Mouse (Mus musculus) layer of hippocampus, adult 11-12 months (tissue): ENCODE measurements around the gene Fam209.

ENCODE experiments used
- DNase-seq: peaks from one replicate; pipeline ENCODE4 v3.0.0; 2022; ENCODE audit warnings: low spot score

Fam209 gene

GRCm38 (mm10) chr2:172472318-172472717 lies at the start of gene Fam209:
TSS of gene Fam209 (plus strand) at chr2:172472520.
- no peak for DNase-seq

- DNase-seq: no peak
Observed at GRCm38 (mm10) chr2:172430609-172431008, 41.7 kb upstream of the Fam209 start.

DNA sequence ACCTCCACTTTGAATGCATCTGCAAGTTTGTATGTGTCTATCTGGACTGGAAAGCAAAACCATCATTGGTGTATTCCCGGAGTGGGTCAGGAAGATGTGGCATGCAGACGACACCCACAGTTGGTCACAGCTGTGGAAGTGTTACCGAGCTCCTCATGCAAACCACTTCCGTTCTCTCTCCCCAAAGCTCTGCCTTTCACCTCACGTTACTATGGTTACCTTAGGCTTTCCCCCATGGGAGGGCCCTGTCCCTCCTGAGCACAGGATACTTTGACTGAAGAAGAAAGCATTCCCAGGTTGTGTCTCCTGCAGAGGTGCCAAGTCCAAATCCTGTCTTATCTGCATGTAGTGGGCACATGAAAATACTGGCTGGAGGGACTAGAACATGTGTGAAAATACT lies 38.6 kb upstream of the Fam209 start:
- DNase-seq: no peak

GRCm38 (mm10) chr2:172437371-172437952 lies 34.9 kb upstream of the Fam209 start:
- no peak for DNase-seq

GRCm38 (mm10) chr2:172439843-172440639 lies 32.3 kb upstream of the Fam209 start, which contains the start of gene Rtf2:
TSS of gene Rtf2 (plus strand) at chr2:172440556.
- DNase-seq: peak; percentile 100

- DNase-seq: no peak
Observed at GRCm38 (mm10) chr2:172440640-172441005, 31.7 kb upstream of the Fam209 start.

DNA sequence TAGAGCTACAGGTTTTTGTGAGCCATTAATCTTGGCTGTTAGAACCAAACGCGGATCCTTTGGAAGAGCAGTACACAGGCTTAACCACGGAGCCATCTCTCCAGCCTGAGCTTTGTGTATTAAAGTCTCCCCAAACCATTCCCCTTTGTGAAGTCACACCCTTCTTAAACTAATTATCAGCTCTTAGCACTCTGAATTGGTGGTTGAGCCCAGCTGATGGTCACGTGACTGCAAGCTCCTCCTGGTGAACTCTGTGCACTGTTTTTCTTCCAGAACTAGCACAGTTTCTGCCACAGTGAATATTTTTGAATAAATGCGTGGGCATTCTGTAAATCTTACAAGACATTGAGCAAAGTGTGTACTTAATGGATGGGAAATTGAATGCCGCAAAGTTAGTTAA lies 31.1 kb upstream of the Fam209 start:
- no peak for DNase-seq

DNA sequence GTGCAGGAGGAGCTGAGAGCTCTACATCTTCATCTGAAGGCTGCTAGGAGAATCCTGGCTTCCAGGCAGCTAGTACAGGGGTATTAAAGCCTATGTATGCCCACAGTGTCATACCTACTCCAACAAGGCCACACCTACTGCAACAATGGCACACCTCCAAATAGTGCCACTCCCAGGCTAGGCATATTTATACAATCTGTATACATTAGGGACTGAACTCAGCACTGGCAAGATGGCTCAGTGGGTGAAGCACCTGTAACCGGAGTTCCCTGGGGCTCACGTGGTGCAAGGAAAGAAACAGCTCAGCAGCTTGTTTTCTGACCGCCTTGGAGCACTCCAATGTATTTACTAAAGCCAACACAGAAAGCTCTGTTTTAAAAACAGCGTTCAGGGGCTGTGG lies 26.7 kb upstream of the Fam209 start:
- DNase-seq: no peak

GRCm38 (mm10) chr2:172447317-172447716 lies 25.0 kb upstream of the Fam209 start:
- DNase-seq: no peak

DNA sequence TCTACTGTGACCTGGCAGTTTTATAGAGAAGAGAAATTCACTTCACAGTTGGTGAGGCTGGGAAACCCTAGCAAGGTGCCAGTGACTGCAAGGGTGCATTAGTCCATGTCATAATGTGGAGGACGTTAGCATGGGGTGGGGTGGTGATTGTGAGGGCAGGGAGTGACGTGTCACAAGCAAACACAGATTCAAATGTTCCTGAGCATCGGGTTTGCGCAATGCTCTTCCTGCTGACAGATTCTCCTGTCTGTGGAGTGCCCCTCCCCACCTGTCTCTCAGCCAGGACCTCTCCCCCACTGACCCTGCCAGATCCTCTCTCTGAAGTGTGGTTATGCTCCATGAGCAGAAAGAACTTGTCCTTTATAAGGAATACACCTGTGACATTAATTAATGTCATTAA lies 24.0 kb upstream of the Fam209 start:
- no peak for DNase-seq

GRCm38 (mm10) chr2:172450640-172451039 lies 21.7 kb upstream of the Fam209 start:
- no peak for DNase-seq

DNA sequence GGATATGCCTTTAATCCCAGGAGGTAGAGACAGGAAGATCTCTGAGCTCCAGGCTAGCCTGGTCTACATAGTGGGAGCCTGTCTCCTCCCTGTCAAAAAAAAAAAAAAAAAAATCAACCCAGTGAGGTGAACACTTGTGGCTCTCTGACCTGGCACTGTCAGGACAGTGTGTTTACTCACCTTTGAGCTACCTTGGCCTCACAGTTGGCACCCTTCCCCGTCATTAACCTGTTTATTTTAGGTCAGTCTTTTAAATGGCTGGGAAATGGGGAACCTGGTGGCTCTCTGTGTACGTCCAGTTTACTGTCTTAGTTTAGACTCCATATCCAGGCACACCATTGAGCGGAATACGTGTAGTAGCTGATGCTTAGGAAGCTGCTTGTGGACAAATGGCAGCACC lies 20.3 kb upstream of the Fam209 start:
- no peak for DNase-seq

- no peak for DNase-seq
Observed at GRCm38 (mm10) chr2:172452458-172452857, 19.9 kb upstream of the Fam209 start.

DNA sequence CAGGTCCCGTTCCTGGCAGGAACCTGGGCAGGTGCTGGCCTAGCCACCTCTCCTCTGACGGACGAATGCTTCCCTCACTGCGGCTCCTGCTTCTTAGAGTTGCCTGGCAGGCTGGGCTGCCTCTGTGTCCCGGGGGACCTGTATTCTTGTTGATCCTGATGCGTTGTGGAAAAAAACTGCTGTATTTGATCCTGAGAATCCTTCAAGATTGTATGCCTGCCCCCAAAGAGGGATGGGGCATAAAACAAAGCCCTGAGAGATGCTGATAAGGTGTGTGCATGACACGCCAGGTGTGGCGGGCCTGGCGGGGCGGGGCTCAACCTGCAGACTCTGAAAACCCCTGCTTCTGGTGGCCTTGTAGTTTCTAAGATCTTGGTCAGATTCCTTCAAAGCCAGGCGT lies 13.8 kb upstream of the Fam209 start, which contains the start of gene Gcnt7:
Gcnt7 (minus strand) TSS at position 101 of the 400 bp plus-strand sequence.
- no peak for DNase-seq

GRCm38 (mm10) chr2:172460647-172461046 lies 11.7 kb upstream of the Fam209 start:
- no peak for DNase-seq

DNA sequence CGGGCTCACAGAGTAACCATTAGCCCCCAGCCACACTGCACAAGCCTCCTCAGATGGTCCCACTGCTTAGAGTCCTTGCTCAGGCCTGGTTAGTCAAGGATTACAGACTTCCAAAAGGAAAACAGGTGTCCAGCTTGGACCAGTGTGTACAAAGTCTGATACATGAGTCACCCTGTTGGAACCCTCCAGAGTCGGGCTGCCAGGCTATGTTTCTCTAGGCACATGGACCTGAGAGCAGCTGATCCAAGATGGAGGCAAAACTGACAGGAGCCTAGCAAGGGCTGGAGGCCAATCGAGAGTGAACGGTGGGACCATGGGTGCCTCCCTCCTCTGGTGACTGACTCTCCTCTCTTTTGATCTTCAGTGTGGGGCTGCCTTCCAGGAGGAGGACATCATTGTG lies 9.5 kb upstream of the Fam209 start:
- DNase-seq: no peak

GRCm38 (mm10) chr2:172466427-172467132 lies 5.7 kb upstream of the Fam209 start:
- DNase-seq: no peak

GRCm38 (mm10) chr2:172467206-172467605 lies 5.1 kb upstream of the Fam209 start:
- DNase-seq: no peak

DNA sequence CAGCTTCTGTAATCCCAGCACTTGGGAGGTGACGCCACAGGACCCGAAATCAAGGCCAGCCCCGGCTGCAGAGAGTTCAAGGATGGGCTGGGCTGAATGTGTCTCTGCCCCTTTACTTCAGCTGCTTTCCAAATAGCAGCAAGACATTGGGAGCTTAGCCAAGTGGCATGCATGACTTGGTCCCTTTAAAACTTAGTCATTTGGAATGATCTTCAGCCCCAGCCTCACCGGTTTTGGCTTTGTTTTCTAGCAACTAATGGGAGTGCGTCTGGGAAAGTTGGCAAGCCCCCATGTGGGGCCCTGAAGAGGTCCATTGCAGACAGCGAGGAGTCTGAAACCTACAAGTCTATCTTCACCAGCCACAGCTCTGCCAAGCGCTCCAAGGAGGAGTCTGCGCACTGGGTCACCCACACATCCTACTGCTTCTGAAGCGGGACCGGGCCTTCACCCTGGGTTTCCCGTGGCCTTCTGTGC lies 3.9 kb upstream of the Fam209 start:
- DNase-seq: no peak

GRCm38 (mm10) chr2:172473591-172473990 lies 1.3 kb downstream of the Fam209 start:
- no peak for DNase-seq

GRCm38 (mm10) chr2:172474970-172475369 lies 2.6 kb downstream of the Fam209 start:
- DNase-seq: no peak

- no peak for DNase-seq
Observed at GRCm38 (mm10) chr2:172476707-172477260, 4.5 kb downstream of the Fam209 start.

DNA sequence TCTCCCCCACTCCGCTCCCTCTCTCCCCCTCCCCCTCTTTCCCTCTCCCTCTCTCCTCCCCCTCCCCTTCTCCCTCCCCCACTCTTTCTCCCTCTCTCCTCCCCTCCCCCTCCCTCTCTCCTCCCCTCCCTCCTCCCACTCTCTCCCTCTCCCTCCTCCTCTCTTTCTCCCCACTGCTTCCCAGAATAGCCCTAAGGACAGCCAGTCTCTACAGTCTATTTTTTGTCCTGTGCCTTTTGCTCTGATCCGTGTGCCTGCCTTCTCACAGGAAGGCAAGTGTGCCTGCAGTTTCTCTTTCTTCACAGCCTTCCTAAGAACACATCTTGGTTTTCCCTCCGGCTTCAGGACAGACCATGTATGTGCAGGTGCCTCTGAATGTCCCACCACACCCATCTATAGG lies 5.0 kb downstream of the Fam209 start:
- no peak for DNase-seq
